26 mouse cellular contexts compared by ENCODE assay signal in the genomic region with DNA sequence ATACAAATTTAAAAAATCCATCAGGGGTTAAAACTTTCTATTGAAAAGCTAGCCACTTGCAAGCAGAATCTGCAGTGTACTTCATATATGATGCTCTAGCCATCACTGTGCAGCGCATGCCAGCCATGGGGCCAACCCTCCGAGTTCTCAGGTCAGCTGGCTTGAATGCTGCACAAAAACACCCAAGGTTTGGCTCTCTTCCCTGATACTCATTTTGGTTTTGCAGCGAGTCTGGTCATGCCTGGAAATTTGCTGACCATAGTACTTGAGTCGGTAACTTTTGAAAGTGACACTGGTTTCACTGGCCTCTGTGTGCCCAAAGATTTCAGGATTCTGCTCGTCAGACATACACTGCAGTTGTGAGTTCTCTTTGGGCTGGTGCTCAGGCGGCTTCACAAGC. TPM values are rescaled to one million over a fixed set of nuclear protein-coding genes. Genes with fewer than 3 reads are reported as not detected.
A peak's percentile ranks its signal among the peaks of the same experiment; 100 is the strongest.
DNase-seq lines count a peak whose midpoint lies in the region; ATAC-seq and TF ChIP-seq lines count a peak whose summit lies in the region.
"Had no signal": no experiment of that assay in that cellular context is flagged by ENCODE, and none has a peak within 500 bp of the region (broad histone marks: within the 10 kb centered on the region; RNA-seq: fewer than 3 reads in every experiment).

No protein-coding gene starts in this region.

- ATAC-seq in embryonic facial prominence, embryonic 14.5 days (ENCODE audit: low read depth): no peak
- ATAC-seq in hindbrain, embryonic 14.5 days (ENCODE audit: low FRiP score): no peak
- no peak for ATAC-seq in hindbrain, embryonic 12.5 days (ENCODE audit: low FRiP score)
- ATAC-seq in lung, embryonic 14.5 days (ENCODE audit: insufficient read depth): no peak
- ATAC-seq: CD4-positive, CD25-positive, alpha-beta regulatory T cell, adult 4 months; forebrain, postnatal 0 days; intestine, postnatal 0 days; liver, postnatal 0 days; Patski had no signal

- no peak overlapping the region for H3K9ac ChIP-seq in embryonic facial prominence, embryonic 14.5 days (ENCODE audit: low read depth, low read length)
- H3K9ac ChIP-seq in hindbrain, embryonic 14.5 days: no peak overlapping the region
- H3K9ac ChIP-seq in hindbrain, embryonic 12.5 days: no peak overlapping the region
- no peak overlapping the region for H3K9ac ChIP-seq in lung, embryonic 14.5 days
- H3K9ac ChIP-seq: embryonic facial prominence, embryonic 13.5 days; forebrain, postnatal 0 days; liver, postnatal 0 days had no signal

- DNase-seq in embryonic facial prominence, embryonic 14.5 days (ENCODE audit: low spot score): peak; percentile 14
- DNase-seq in embryonic facial prominence, embryonic 10.5 days (ENCODE audit: low spot score): no peak
- no peak for DNase-seq in hindbrain, embryonic 14.5 days (ENCODE audit: low spot score)
- peak; percentile 31 for DNase-seq in lung, embryonic 14.5 days
- DNase-seq in lung, adult 18-20 months: no peak
- peak; percentile 50 for DNase-seq in fibroblast of lung, adult 2 months (ENCODE audit: low read depth)
- DNase-seq in adrenal gland, postnatal 14 days: no peak
- DNase-seq: cerebellum, adult 11 months; cerebellum, postnatal 14 days; forebrain, postnatal 0 days; gastrocnemius, postnatal 25 days; heart, postnatal 14 days; kidney, postnatal 25 days; liver, postnatal 0 days; midbrain, embryonic 14.5 days; right cerebral cortex, adult 18-20 months; right cerebral cortex, postnatal 4 days; thymus, postnatal 14 days had no signal

- H3K4me3 ChIP-seq in embryonic facial prominence, embryonic 14.5 days (ENCODE audit: low read depth, low read length): no peak overlapping the region
- no peak overlapping the region for H3K4me3 ChIP-seq in embryonic facial prominence, embryonic 10.5 days
- H3K4me3 ChIP-seq in hindbrain, embryonic 14.5 days (replicated peaks; ENCODE audit: low read length): no peak overlapping the region
- no peak overlapping the region for H3K4me3 ChIP-seq in hindbrain, embryonic 12.5 days
- no peak overlapping the region for H3K4me3 ChIP-seq in lung, embryonic 14.5 days (ENCODE audit: low read depth, low read length)
- H3K4me3 ChIP-seq: embryonic facial prominence, embryonic 13.5 days; megakaryocyte, embryonic 14.5 days had no signal

- no peaks in the 10 kb centered on the region for H3K4me1 ChIP-seq in embryonic facial prominence, embryonic 14.5 days (ENCODE audit: control insufficient read depth, insufficient read depth, low read length)
- no peaks in the 10 kb centered on the region for H3K4me1 ChIP-seq in embryonic facial prominence, embryonic 10.5 days
- H3K4me1 ChIP-seq in hindbrain, embryonic 14.5 days (replicated peaks; ENCODE audit: control insufficient read depth, insufficient read depth, low read length): no peaks in the 10 kb centered on the region
- H3K4me1 ChIP-seq in hindbrain, embryonic 12.5 days: no peaks in the 10 kb centered on the region
- no peaks in the 10 kb centered on the region; the same call in 1 of the 2 replicates for H3K4me1 ChIP-seq in lung, embryonic 14.5 days (ENCODE audit: insufficient read depth)
- H3K4me1 ChIP-seq: megakaryocyte, embryonic 14.5 days had no signal

- 86% methylated on average over 6 of the region's 6 CpGs for WGBS in embryonic facial prominence, embryonic 14.5 days
- 86% methylated on average over 6 of the region's 6 CpGs for WGBS in embryonic facial prominence, embryonic 10.5 days
- WGBS in hindbrain, embryonic 14.5 days: 87% methylated on average over 6 of the region's 6 CpGs
- 91% methylated on average over 6 of the region's 6 CpGs for WGBS in hindbrain, embryonic 12.5 days
- 75% methylated on average over 6 of the region's 6 CpGs for WGBS in lung, embryonic 14.5 days

- no peaks in the 10 kb centered on the region for H3K9me3 ChIP-seq in embryonic facial prominence, embryonic 14.5 days (ENCODE audit: control insufficient read depth, low read length)
- no peaks in the 10 kb centered on the region for H3K9me3 ChIP-seq in embryonic facial prominence, embryonic 10.5 days
- H3K9me3 ChIP-seq in hindbrain, embryonic 14.5 days (ENCODE audit: control insufficient read depth, low read length): no peaks in the 10 kb centered on the region
- H3K9me3 ChIP-seq in hindbrain, embryonic 12.5 days (replicated peaks): no peaks in the 10 kb centered on the region
- no peaks in the 10 kb centered on the region for H3K9me3 ChIP-seq in lung, embryonic 14.5 days (ENCODE audit: low read depth, low read length)
- H3K9me3 ChIP-seq: embryonic facial prominence, embryonic 13.5 days; megakaryocyte, embryonic 14.5 days had no signal

- no peaks in the 10 kb centered on the region for H3K27me3 ChIP-seq in embryonic facial prominence, embryonic 14.5 days (replicated peaks; ENCODE audit: control insufficient read depth, insufficient read depth, low read length)
- H3K27me3 ChIP-seq in embryonic facial prominence, embryonic 10.5 days (replicated peaks; ENCODE audit: low read depth, poor library complexity, severe bottlenecking): no peaks in the 10 kb centered on the region
- no peaks in the 10 kb centered on the region for H3K27me3 ChIP-seq in hindbrain, embryonic 14.5 days (ENCODE audit: control insufficient read depth, insufficient read depth, low read length)
- H3K27me3 ChIP-seq in hindbrain, embryonic 12.5 days: no peaks in the 10 kb centered on the region
- H3K27me3 ChIP-seq in lung, embryonic 14.5 days (ENCODE audit: insufficient read depth, low read length): no peaks in the 10 kb centered on the region
- H3K27me3 ChIP-seq: embryonic facial prominence, embryonic 13.5 days; megakaryocyte, embryonic 14.5 days; Patski had no signal

- H3K36me3 ChIP-seq in embryonic facial prominence, embryonic 14.5 days (ENCODE audit: control insufficient read depth, insufficient read depth, low read length): no peaks in the 10 kb centered on the region
- H3K36me3 ChIP-seq in embryonic facial prominence, embryonic 10.5 days (replicated peaks): no peaks in the 10 kb centered on the region
- no peaks in the 10 kb centered on the region for H3K36me3 ChIP-seq in hindbrain, embryonic 14.5 days (replicated peaks; ENCODE audit: control insufficient read depth, insufficient read depth)
- no peaks in the 10 kb centered on the region for H3K36me3 ChIP-seq in hindbrain, embryonic 12.5 days
- no peaks in the 10 kb centered on the region for H3K36me3 ChIP-seq in lung, embryonic 14.5 days (ENCODE audit: insufficient read depth)
- H3K36me3 ChIP-seq: embryonic facial prominence, embryonic 13.5 days had no signal

- no peak overlapping the region for H3K4me2 ChIP-seq in embryonic facial prominence, embryonic 14.5 days (ENCODE audit: low read depth, low read length)
- no peak overlapping the region for H3K4me2 ChIP-seq in hindbrain, embryonic 14.5 days (replicated peaks)
- no peak overlapping the region for H3K4me2 ChIP-seq in hindbrain, embryonic 12.5 days (replicated peaks)
- no peak overlapping the region for H3K4me2 ChIP-seq in lung, embryonic 14.5 days
- H3K4me2 ChIP-seq: embryonic facial prominence, embryonic 13.5 days; heart, embryonic 11.5 days; liver, embryonic 11.5 days had no signal

- TF ChIP-seq CTCF in lung, embryonic 14.5 days (IDR thresholded peaks at IDR 0.05; ENCODE audit: low read depth): no peak

- H3K27ac ChIP-seq in embryonic facial prominence, embryonic 14.5 days (replicated peaks; ENCODE audit: low read depth, low read length): no peak overlapping the region
- no peak overlapping the region for H3K27ac ChIP-seq in embryonic facial prominence, embryonic 10.5 days (replicated peaks)
- H3K27ac ChIP-seq in hindbrain, embryonic 14.5 days: 0 out of 2 replicates have a peak overlapping the region, but pooled peaks have one; percentile 29
- no peak overlapping the region for H3K27ac ChIP-seq in hindbrain, embryonic 12.5 days
- H3K27ac ChIP-seq in lung, embryonic 14.5 days (ENCODE audit: low read depth): peak overlapping the region; percentile 36; the same call in 1 of the 2 replicates
- H3K27ac ChIP-seq: embryonic facial prominence, embryonic 13.5 days had no signal

RNA-seq across cellular contexts. Expression of a gene that starts 57.6 kb away (rescaled TPM):
- 132 and 153 TPM in 2 replicates for polyA plus RNA-seq in embryonic facial prominence, embryonic 14.5 days (2014; fragmentation: Nextera tagmentation; extraction: Ambion mirVana)
- 83.7 and 99.7 TPM in 2 replicates for polyA plus RNA-seq in embryonic facial prominence, embryonic 10.5 days (2016; fragmentation: Nextera tagmentation; extraction: Ambion mirVana)
- polyA plus RNA-seq in hindbrain, embryonic 14.5 days (2014; fragmentation: Nextera tagmentation; extraction: Ambion mirVana): 63.9 and 71.1 TPM in 2 replicates
- polyA plus RNA-seq in hindbrain, embryonic 12.5 days (2016; fragmentation: Nextera tagmentation; extraction: Ambion mirVana): 75.1 and 84.3 TPM in 2 replicates
- polyA plus RNA-seq in lung, embryonic 14.5 days (2014; fragmentation: Nextera tagmentation; extraction: Ambion mirVana): 209 and 229 TPM in 2 replicates
- total RNA-seq in adrenal gland, postnatal 14 days (2021): 140 and 148 TPM in 2 replicates
- polyA plus RNA-seq: CD4-positive, CD25-positive, alpha-beta regulatory T cell, adult 4 months had no signal

Comparison
In these comparisons a context has a peak if more than half of its experiments do, and no peak if none do; other contexts are left out.
1. DNase-seq: peak in embryonic facial prominence, embryonic 14.5 days (single experiment), lung, embryonic 14.5 days (single experiment) and fibroblast of lung, adult 2 months (single experiment); none in embryonic facial prominence, embryonic 10.5 days (single experiment), hindbrain, embryonic 14.5 days (single experiment), lung, adult 18-20 months (0 of 2) and adrenal gland, postnatal 14 days (single experiment).
2. H3K27ac ChIP-seq: peak in hindbrain, embryonic 14.5 days (single experiment) and lung, embryonic 14.5 days (single experiment); none in embryonic facial prominence, embryonic 14.5 days (single experiment), embryonic facial prominence, embryonic 10.5 days (single experiment) and hindbrain, embryonic 12.5 days (single experiment).